Mouse (Mus musculus) liver, postnatal 0 days (tissue): ENCODE data around the gene Prkag2. TPM values are rescaled to one million over a fixed set of nuclear protein-coding genes. Genes with fewer than 3 reads are reported as not detected.
A peak's percentile ranks its signal among the peaks of the same experiment; 100 is the strongest.

Experiments
- ATAC-seq: fragments of 200-750 bp; cut with Nextera tagmentation; 2 replicates; pipeline ENCODE4 v1.8.0; 2017; ENCODE audit warnings: mild to moderate bottlenecking, moderate library complexity
- DNase-seq: peaks from one replicate; pipeline ENCODE4 v3.0.0-alpha.2; 2016
- H3K27ac ChIP-seq: fragments of 300-500 bp; sonication (generic); 2 replicates; pipeline ENCODE4 v1.5.1; 2014; ENCODE audit warnings: antibody characterized with exemption, moderate library complexity, mild to moderate bottlenecking, low read depth
- H3K27me3 ChIP-seq: fragments of 300-500 bp; sonication (generic); 2 replicates; pipeline ENCODE4 v1.6.1; 2014; ENCODE audit warnings: low read length, control low read depth, mixed read lengths; ENCODE audit not compliant: insufficient read depth
- H3K36me3 ChIP-seq: fragments of 300-500 bp; sonication (generic); replicated peaks from 2 replicates; pipeline ENCODE4 v1.6.1; 2014; ENCODE audit warnings: mild to moderate bottlenecking, control low read depth, low read length, moderate library complexity, mixed read lengths; ENCODE audit not compliant: insufficient read depth
- H3K4me1 ChIP-seq: fragments of 300-500 bp; sonication (generic); 2 replicates; pipeline ENCODE4 v1.6.1; 2014; ENCODE audit warnings: antibody characterized with exemption, mild to moderate bottlenecking, control low read depth; ENCODE audit not compliant: insufficient read depth
- H3K4me2 ChIP-seq: fragments of 300-500 bp; sonication (generic); 2 replicates; pipeline ENCODE4 v1.6.1; 2014; ENCODE audit warnings: low read depth, mild to moderate bottlenecking, low read length, moderate library complexity, mixed read lengths
- H3K4me3 ChIP-seq: fragments of 300-500 bp; sonication (generic); 2 replicates; pipeline ENCODE4 v1.5.1; 2014; ENCODE audit warnings: low read depth, low read length
- H3K9ac ChIP-seq: fragments of 300-500 bp; sonication (generic); replicated peaks from 2 replicates; pipeline ENCODE4 v1.6.1; 2014; ENCODE audit warnings: mild to moderate bottlenecking, moderate library complexity
- H3K9me3 ChIP-seq: fragments of 300-500 bp; sonication (generic); 2 replicates; pipeline ENCODE4 v1.6.1; 2016; ENCODE audit warnings: mild to moderate bottlenecking, control low read depth, low read length, mixed read lengths
- CTCF ChIP-seq: sonication (generic); IDR thresholded peaks from 2 replicates; pipeline ENCODE4 v1.5.1; 2016; ENCODE audit warnings: antibody characterized with exemption, low read depth
- EP300 ChIP-seq: IDR thresholded peaks from 2 replicates; pipeline ENCODE4 v1.6.1; 2016; ENCODE audit warnings: antibody characterized with exemption, low read depth, mild to moderate bottlenecking
- WGBS: fragments of 180-500 bp; shearing (Covaris S2); extraction: QIAGEN DNeasy Blood & Tissue Kit; methylation state at CpG from one replicate; pipeline ENCODE4 v1.1.7; 2014; ENCODE audit not compliant: insufficient replicate concordance; 5-methylcytosine and 5-hydroxymethylcytosine counted together
- polyA plus RNA-seq: library from polyadenylated mRNA; unstranded; fragments of >200 nt; fragmentation: Nextera tagmentation; extraction: Ambion mirVana; gene quantifications from 2 replicates; pipeline ENCODE4 v1.2.1, GENCODE M21; 2015

Gene Prkag2
- polyA plus RNA-seq, 1 experiment from 2014 or later: 6.8 TPM

DNA sequence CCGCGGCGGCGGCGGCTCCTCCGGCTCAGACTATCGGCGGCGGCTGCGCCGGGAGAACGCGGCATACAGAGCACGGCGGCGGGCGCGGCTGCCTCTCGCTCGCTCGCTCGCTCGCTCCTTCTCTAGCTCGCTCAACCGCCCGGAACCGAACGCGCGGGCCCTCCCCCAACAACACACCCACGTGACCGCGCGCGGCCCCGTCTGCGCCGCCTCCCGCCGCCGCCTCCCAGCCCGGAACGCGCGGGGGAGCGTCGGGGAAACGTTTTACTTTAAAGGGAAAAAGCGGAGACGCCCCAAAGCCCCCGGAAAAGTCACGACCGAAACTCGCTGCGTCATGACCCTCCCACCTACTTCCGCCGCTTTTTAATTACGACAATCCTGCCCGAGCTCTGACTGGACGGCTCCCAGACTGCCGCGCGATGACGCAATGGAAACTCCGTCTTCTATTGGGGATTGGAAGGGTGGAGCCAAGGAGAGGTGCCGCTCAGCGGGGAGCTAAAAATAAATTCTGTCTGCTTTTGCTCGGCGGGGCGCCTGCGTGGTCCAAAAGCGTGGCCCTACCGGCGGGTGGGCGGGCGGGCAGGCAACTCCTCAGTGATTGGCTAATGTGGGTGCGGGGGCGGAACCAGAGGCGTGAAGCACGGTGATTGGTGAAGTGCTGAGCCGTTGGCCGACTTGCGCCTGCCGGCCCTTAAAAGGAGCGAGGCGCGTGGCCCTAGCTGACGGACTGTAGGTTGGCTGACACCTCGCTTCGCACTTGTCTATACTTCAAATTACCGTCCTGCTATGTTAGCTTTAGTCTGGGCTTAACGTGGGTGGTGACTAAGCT, 258.0 kb downstream of the Prkag2 start, which contains the start of gene Rheb:
TSS of gene Rheb (minus strand) at position 351 of the 829 bp plus-strand sequence.
- Histone ChIP-seq H3K9me3 (no peaks in the 10 kb centered on the region), H3K36me3 (no peaks in the 10 kb centered on the region), H3K4me3 (peak within 1 kb of the TSS; percentile 92), H3K27me3 (no peaks in the 10 kb centered on the region), H3K4me1 (peaks cover 35% of the 10 kb centered on the region), H3K9ac (peak within 1 kb of the TSS; percentile 97), H3K4me2 (peak within 1 kb of the TSS; percentile 91), H3K27ac (peak within 1 kb of the TSS; percentile 100)
- ATAC-seq (peak; percentile 92), DNase-seq (peak; percentile 98)
- WGBS: under 1% methylated on average over 90 of the region's 92 CpGs
- TF ChIP-seq CTCF (no peak), EP300 (peak; percentile 85)

DNA sequence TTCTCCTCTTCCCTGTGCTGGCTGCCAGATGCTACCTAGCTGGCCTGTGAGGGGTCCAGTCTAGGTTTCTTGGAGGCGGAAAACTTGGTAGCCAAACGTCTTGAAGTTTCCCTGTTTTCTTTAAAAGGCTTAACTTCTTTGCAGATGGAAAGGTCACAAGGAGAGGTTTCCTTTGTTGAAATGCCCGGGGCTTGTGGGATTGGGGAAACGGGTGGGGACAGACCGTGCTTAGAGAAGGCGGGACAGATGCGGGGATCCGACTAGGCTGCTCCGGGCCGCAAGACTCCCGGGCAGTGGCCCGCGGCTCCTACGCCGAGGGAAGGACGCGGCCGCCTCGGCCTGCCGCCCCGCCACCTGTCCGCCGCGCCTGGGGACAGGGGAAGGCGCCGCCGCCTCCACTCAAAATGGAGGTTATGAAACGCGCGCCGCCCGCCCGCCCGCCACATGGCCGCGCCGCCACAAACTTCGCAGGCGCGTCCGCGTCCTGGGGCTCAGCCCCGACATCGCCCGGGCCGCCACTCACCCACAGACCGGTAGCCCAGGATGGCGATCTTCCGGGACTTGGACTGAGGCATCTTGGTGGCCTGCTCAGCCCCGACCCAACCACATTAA, 258.7 kb downstream of the Prkag2 start:
- Histone ChIP-seq H3K4me2 (peak overlapping the region; percentile 91), H3K27me3 (no peaks in the 10 kb centered on the region), H3K4me1 (peaks cover 36% of the 10 kb centered on the region), H3K9me3 (no peaks in the 10 kb centered on the region), H3K4me3 (peak overlapping the region; percentile 92), H3K9ac (peak overlapping the region; percentile 97), H3K27ac (peak overlapping the region; percentile 100), H3K36me3 (no peaks in the 10 kb centered on the region)
- 5% methylated on average over 47 of the region's 50 CpGs for WGBS
- peak; percentile 75 for DNase-seq
- ATAC-seq: peak; percentile 14
- TF ChIP-seq EP300 (no peak), CTCF (no peak)

DNA sequence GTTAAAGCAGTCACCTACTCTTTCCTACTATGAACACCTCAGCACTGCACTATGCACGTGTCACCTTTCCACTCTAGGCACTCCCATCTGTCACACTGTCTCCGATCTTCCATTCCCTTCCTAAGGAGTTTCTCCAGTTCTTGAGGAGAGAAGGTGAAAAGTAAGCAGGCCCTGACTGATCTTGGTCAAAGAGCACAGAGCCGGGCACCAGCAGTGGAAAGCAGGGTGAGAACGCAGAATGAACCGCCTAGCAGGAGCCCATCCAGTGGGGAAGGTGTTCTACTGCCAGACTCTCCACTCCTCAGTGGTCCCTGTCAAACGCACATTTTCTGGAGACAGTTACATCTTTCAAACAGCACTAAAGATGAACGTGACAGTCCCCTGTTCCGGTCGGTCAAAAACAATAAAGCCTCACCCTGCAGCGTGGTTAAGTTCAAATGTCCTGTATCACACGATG, 259.4 kb downstream of the Prkag2 start:
- TF ChIP-seq EP300 (no peak), CTCF (no peak)
- Histone ChIP-seq H3K36me3 (no peaks in the 10 kb centered on the region), H3K4me2 (peak overlapping the region; percentile 91), H3K9me3 (no peaks in the 10 kb centered on the region), H3K9ac (peak overlapping the region; percentile 97), H3K27ac (peak overlapping the region; percentile 100), H3K4me1 (peaks cover 36% of the 10 kb centered on the region), H3K27me3 (no peaks in the 10 kb centered on the region), H3K4me3 (peak overlapping the region; percentile 92)
- ATAC-seq (no peak), DNase-seq (peak; percentile 23)
- 7% methylated on average over 11 of the region's 11 CpGs for WGBS

DNA sequence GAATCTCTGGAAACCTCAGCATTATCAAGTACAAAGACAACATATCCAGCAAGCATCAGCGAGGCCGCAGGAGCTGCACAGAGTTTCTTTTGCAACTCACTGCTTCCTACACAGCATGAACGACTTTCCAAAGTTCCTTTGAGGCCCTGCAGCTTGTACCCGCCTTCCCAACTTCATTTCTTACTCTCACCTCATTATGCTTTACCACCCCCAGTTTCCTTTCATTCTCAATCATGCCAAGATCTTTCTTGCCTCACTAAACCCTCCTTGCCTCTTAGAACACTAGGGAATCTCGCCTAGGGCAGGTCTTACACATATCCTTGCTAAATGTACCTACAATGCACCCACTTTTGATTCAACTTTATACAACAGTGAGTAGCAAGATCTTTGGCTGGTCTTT, 266.0 kb downstream of the Prkag2 start:
- H3K27me3 ChIP-seq: no peaks in the 10 kb centered on the region
- DNase-seq (no peak), ATAC-seq (no peak)
- H3K4me3 ChIP-seq: no peak overlapping the region
- TF ChIP-seq EP300 (no peak), CTCF (no peak)
- H3K4me2 ChIP-seq: no peak overlapping the region
- 67% methylated on average over 5 of the region's 5 CpGs for WGBS
- peaks cover 11% of the 10 kb centered on the region for H3K4me1 ChIP-seq
- H3K27ac ChIP-seq: no peak overlapping the region; the same call in 1 of the 2 replicates
- no peaks in the 10 kb centered on the region for H3K36me3 ChIP-seq
- H3K9me3 ChIP-seq: no peaks in the 10 kb centered on the region
- no peak overlapping the region for H3K9ac ChIP-seq

DNA sequence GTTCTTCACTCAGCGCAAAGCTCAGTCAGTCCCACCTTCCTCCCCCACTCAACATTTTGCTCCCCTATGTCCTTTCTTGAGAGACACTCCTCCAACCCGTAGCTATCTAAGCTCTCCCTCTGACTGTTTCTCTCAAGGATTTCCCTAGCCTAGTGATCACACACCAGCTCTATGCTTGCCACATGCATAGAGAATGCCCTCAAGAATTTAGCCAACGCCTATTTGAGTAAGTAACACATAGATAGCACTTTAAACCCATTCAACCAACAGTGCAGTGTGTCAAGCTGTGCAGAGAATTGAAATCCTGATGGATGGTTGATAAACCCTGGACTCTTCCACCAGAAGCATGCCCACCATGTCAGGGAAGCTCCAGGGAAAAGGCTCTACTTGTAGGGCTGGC, 268.5 kb downstream of the Prkag2 start:
- H3K4me2 ChIP-seq: no peak overlapping the region
- H3K4me1 ChIP-seq: peaks cover 22% of the 10 kb centered on the region
- H3K4me3 ChIP-seq: no peak overlapping the region
- no peak for DNase-seq
- H3K27me3 ChIP-seq: no peaks in the 10 kb centered on the region
- WGBS: 82% methylated on average over 3 of the region's 3 CpGs
- H3K9ac ChIP-seq: no peak overlapping the region
- no peak for ATAC-seq
- H3K9me3 ChIP-seq: no peaks in the 10 kb centered on the region
- TF ChIP-seq EP300 (no peak), CTCF (no peak)
- no peak overlapping the region for H3K27ac ChIP-seq
- H3K36me3 ChIP-seq: no peaks in the 10 kb centered on the region

DNA sequence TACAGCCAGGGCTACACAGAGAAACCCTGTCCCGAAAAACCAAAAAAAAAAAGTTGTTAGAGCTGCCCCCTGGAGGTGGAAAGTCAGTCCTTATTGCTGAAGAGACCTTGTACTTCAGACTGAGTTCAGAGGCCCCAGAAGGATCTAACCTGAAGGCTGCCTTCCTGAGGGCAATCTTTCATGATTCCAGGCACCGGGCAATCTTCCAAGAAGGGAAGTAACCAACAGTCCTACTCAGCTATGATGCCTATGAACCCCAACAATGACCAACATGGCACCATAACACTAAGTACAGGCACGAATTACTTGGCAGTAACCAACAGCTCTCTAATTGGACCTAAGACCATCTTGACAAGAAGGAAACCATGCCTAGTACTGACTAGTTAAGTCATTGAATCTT, 272.0 kb downstream of the Prkag2 start:
- DNase-seq (no peak), ATAC-seq (no peak)
- H3K4me1 ChIP-seq: peaks cover 49% of the 10 kb centered on the region
- no peak overlapping the region for H3K4me2 ChIP-seq
- no peaks in the 10 kb centered on the region for H3K27me3 ChIP-seq
- H3K4me3 ChIP-seq: no peak overlapping the region
- no peak overlapping the region for H3K27ac ChIP-seq
- TF ChIP-seq EP300 (no peak), CTCF (no peak)
- 75% methylated on average over 3 of the region's 3 CpGs for WGBS
- no peaks in the 10 kb centered on the region for H3K36me3 ChIP-seq
- H3K9ac ChIP-seq: no peak overlapping the region
- H3K9me3 ChIP-seq: no peaks in the 10 kb centered on the region
